Mouse (Mus musculus): ENCODE measurements at regions not wholly inside any gene's neighbourhood (a gene's known extent, or its start where the extent isn't known, plus 50 kb on each side); places are given as distances from the start of the nearest gene placed in this dataset.

GRCm38 (mm10) chr15:10899904-10900303 lies 52.2 kb upstream of the C1qtnf3 start:
- TF ChIP-seq CTCF (IDR thresholded peaks at IDR 0.05; ENCODE audit: control insufficient read depth, insufficient read depth, insufficient read length) (no peak), USF1 (IDR thresholded peaks at IDR 0.05; ENCODE audit: low read depth) (no peak), MAX (IDR thresholded peaks at IDR 0.05) (no peak), MYOG (IDR thresholded peaks at IDR 0.05; ENCODE audit: control insufficient read depth, extremely low read depth, insufficient read length) (no peak), CEBPB (IDR thresholded peaks at IDR 0.05; ENCODE audit: low read depth) (no peak)

All from C2C12 (cell line).